Mouse (Mus musculus) lung, embryonic 14.5 days (tissue): ENCODE data around the gene Apoa4. TPM values are rescaled to one million over a fixed set of nuclear protein-coding genes. Genes with fewer than 3 reads are reported as not detected.
A peak's percentile ranks its signal among the peaks of the same experiment; 100 is the strongest.

Experiments
- ATAC-seq: fragments of 200-750 bp; cut with Nextera tagmentation; 2 replicates; pipeline ENCODE4 v1.8.0; 2017; ENCODE audit warnings: mild to moderate bottlenecking, moderate TSS enrichment, moderate library complexity; ENCODE audit not compliant: insufficient read depth
- DNase-seq: peaks from one replicate; pipeline ENCODE4 v3.0.0-alpha.2; 2015
- H3K27ac ChIP-seq: fragments of 300-500 bp; sonication (generic); 2 replicates; pipeline ENCODE4 v1.5.1; 2014; ENCODE audit warnings: low read depth, mild to moderate bottlenecking, moderate library complexity
- H3K27me3 ChIP-seq: fragments of 300-500 bp; sonication (generic); 2 replicates; pipeline ENCODE4 v1.6.1; 2014; ENCODE audit warnings: low read length, control low read depth; ENCODE audit not compliant: insufficient read depth
- H3K36me3 ChIP-seq: fragments of 300-500 bp; sonication (generic); 2 replicates; pipeline ENCODE4 v1.6.1; 2014; ENCODE audit warnings: control low read depth; ENCODE audit not compliant: insufficient read depth
- H3K4me1 ChIP-seq: fragments of 300-500 bp; sonication (generic); 2 replicates; pipeline ENCODE4 v1.6.1; 2014; ENCODE audit warnings: antibody characterized with exemption, control low read depth; ENCODE audit not compliant: insufficient read depth
- H3K4me2 ChIP-seq: fragments of 300-500 bp; sonication (generic); 2 replicates; pipeline ENCODE4 v1.6.1; 2014; ENCODE audit warnings: mild to moderate bottlenecking
- H3K4me3 ChIP-seq: fragments of 300-500 bp; sonication (generic); 2 replicates; pipeline ENCODE4 v1.5.1; 2014; ENCODE audit warnings: low read depth, low read length
- H3K9ac ChIP-seq: fragments of 300-500 bp; sonication (generic); 2 replicates; pipeline ENCODE4 v1.6.1; 2014
- H3K9me3 ChIP-seq: fragments of 300-500 bp; sonication (generic); 2 replicates; pipeline ENCODE4 v1.6.1; 2016; ENCODE audit warnings: low read depth, low read length, control low read depth
- CTCF ChIP-seq: IDR thresholded peaks from 2 replicates; pipeline ENCODE4 v1.5.1; 2016; ENCODE audit warnings: antibody characterized with exemption, low read depth
- WGBS: fragments of 180-500 bp; shearing (Covaris S2); extraction: QIAGEN DNeasy Blood & Tissue Kit; methylation state at CpG from one replicate; pipeline ENCODE4 v1.1.7; 2014; 5-methylcytosine and 5-hydroxymethylcytosine counted together
- polyA plus RNA-seq: library from polyadenylated mRNA; unstranded; fragments of >200 nt; fragmentation: Nextera tagmentation; extraction: Ambion mirVana; gene quantifications from 2 replicates; pipeline ENCODE4 v1.2.1, GENCODE M21; 2014

Apoa4 gene
- polyA plus RNA-seq: not detected in 2 replicates

DNA sequence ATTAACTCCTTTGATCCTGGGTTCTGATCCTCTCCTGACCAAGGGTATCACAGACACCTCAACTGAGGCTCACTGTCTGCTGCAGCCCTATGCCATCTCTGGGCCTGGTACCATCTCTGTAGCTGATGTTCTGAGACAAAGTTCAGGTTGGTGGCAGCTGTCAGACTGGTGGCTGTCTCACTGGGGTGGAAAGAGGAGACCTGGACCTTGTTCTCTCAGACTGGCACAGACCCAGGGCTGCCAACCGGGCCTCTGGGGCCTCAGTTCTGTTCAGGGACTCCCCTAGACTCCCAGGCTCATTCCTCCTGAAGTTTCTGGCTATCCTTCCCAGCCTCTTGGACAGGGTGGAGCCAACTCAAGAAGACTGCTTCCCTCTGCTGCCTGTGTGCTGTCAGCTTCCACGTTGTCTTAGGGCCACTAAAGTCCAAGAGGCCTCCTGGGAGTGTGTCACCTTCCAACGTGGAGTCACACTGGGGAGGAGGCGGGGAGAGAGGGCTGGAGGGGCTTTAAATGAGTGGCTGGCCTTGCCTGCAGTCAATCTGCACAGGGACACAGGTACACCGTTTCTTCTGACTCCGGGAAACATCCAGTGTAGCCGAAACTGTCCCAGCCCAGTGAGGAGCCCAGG, at the start of gene Apoa4:
Apoa4 (plus strand) TSS at position 171 of the 628 bp plus-strand sequence.
- 61% methylated on average over 7 of the region's 7 CpGs for WGBS
- ATAC-seq (no peak), DNase-seq (no peak)

DNA sequence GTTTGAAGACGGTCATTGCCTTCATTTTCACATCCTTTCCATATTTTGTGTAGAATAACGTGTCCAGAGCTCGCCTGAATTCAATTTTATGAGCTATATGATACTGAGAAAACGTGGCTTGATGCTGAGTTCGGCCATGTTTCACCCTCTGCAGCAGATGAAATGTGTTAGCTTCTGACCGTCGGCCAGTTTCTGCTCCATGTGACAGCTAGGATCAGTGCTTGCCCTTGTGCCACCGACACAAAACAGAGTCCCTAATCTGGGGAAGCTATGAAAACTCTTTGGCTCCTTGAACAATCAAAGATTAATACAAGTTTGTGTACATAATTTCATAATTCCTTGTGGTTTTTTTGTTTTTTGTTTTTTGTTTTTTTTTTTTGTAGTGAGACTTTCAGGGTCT, 49.3 kb upstream of the Apoa4 start:
- Histone ChIP-seq H3K9ac (no peak overlapping the region), H3K4me2 (no peak overlapping the region), H3K9me3 (no peaks in the 10 kb centered on the region), H3K27me3 (no peaks in the 10 kb centered on the region), H3K4me1 (no peaks in the 10 kb centered on the region), H3K27ac (no peak overlapping the region), H3K36me3 (peaks cover 20% of the 10 kb centered on the region), H3K4me3 (no peak overlapping the region)
- no peak for TF ChIP-seq CTCF
- 54% methylated on average over 8 of the region's 8 CpGs for WGBS
- no peak for ATAC-seq
- DNase-seq: peak; percentile 30

More for the DNA sequence above, at the start of gene Apoa4:
- H3K27me3 ChIP-seq: no peaks in the 10 kb centered on the region
- no peak within 1 kb of the TSS for H3K4me2 ChIP-seq
- no peak for TF ChIP-seq CTCF
- no peaks in the 10 kb centered on the region for H3K9me3 ChIP-seq
- no peak within 1 kb of the TSS for H3K4me3 ChIP-seq
- no peaks in the 10 kb centered on the region for H3K4me1 ChIP-seq
- no peak within 1 kb of the TSS for H3K27ac ChIP-seq
- H3K36me3 ChIP-seq: no peaks in the 10 kb centered on the region
- no peak within 1 kb of the TSS for H3K9ac ChIP-seq

DNA sequence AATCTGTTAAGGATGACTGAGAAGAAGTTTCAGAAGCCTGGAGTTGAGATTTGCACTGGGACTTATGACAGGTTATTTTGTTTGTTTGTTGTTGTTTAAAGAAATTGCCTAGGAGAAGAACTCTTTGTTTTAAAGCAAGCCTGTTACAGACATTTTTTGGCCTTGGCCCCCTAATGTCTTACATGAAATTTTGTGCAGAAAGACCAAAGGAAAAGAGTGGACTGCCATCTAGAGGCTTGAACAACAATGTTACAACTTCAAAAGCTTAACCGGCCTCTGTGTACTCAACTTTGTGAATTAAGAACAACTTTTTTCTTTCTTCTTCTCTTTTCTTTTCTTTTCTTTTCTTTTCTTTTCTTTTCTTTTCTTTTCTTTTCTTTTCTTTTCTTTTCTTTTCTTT, 48.9 kb upstream of the Apoa4 start:
- peak; percentile 69 for TF ChIP-seq CTCF
- H3K27me3 ChIP-seq: no peaks in the 10 kb centered on the region
- no peak overlapping the region for H3K4me2 ChIP-seq
- WGBS: 17% methylated on average over 1 of the region's 1 CpGs
- no peaks in the 10 kb centered on the region for H3K4me1 ChIP-seq
- no peak overlapping the region for H3K27ac ChIP-seq
- peaks cover 23% of the 10 kb centered on the region for H3K36me3 ChIP-seq
- peak; percentile 89 for DNase-seq
- no peak overlapping the region for H3K9ac ChIP-seq
- no peak for ATAC-seq
- no peaks in the 10 kb centered on the region for H3K9me3 ChIP-seq
- H3K4me3 ChIP-seq: no peak overlapping the region

DNA sequence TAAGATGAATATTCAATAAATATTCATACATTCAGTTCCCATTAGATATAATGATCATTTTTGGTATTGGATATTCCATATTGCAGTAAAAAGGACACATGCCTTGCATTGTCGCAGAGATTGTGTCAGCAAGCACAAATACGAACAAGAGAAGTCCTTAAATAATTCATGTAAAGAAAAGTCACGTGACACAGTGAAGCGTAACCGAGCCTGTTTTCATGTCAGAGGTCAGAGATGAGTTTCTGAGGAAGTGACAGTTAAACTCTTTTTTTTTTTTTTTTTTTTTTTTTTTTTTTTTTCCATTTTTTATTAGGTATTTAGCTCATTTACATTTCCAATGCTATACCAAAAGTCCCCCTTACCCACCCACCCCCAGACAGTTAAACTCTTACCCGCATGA, 47.9 kb upstream of the Apoa4 start:
- Histone ChIP-seq H3K4me1 (no peaks in the 10 kb centered on the region), H3K27me3 (no peaks in the 10 kb centered on the region), H3K27ac (no peak overlapping the region), H3K36me3 (peaks cover 32% of the 10 kb centered on the region), H3K4me3 (no peak overlapping the region), H3K9me3 (no peaks in the 10 kb centered on the region), H3K4me2 (no peak overlapping the region), H3K9ac (no peak overlapping the region)
- 84% methylated on average over 6 of the region's 6 CpGs for WGBS
- no peak for TF ChIP-seq CTCF
- no peak for ATAC-seq
- DNase-seq: no peak

DNA sequence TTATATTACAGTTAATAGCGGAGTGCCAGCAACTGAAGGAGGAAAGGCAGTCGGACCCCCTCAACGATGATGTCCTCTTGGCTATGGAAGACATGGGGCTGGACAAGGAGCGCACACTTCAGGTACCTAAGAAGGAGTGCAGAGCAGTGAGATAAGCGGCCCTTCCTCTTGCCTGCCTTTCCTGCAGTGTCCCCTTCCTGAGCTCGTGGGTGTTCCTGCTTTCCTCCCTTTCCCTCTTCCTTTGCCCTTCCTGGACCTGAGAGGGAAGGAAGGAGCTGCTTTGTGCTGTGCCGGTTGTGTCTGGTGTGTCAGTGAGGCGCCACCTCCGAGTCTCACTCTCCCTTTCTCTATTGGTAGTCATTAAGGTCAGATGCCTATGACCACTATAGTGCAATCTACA, 45.7 kb upstream of the Apoa4 start:
- DNase-seq (no peak), ATAC-seq (no peak)
- Histone ChIP-seq H3K9me3 (no peaks in the 10 kb centered on the region), H3K9ac (no peak overlapping the region), H3K27me3 (no peaks in the 10 kb centered on the region), H3K36me3 (peaks cover 52% of the 10 kb centered on the region), H3K27ac (no peak overlapping the region), H3K4me3 (no peak overlapping the region), H3K4me1 (no peaks in the 10 kb centered on the region), H3K4me2 (no peak overlapping the region)
- no peak for TF ChIP-seq CTCF
- 86% methylated on average over 9 of the region's 9 CpGs for WGBS

DNA sequence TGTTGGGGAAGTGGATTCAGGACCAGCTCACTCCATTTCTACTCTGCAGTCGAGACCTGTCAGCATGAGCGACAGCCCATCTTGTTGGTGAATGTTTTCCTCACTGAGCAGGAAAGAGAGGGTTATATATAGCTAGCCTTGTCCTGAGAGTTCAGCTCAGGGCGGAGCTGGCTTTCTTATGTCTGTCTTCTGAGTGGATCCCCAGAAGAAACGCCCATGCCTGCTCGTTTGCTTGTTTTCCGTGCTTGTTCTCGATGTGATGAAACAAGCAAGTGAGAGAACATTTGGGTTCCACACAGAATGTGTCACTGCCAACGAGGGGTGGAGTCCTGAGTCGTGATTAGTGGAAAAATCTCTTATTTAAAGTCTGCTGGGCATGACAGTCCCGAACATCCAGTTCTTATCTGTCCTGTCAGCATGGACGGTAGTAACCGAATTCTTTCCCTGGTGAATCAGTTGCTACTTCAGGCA, 43.8 kb upstream of the Apoa4 start:
- TF ChIP-seq CTCF: no peak
- H3K27me3 ChIP-seq: no peaks in the 10 kb centered on the region
- ATAC-seq (no peak), DNase-seq (no peak)
- peaks cover 66% of the 10 kb centered on the region for H3K36me3 ChIP-seq
- WGBS: 70% methylated on average over 12 of the region's 12 CpGs
- no peak overlapping the region for H3K9ac ChIP-seq
- no peak overlapping the region for H3K27ac ChIP-seq
- no peak overlapping the region for H3K4me3 ChIP-seq
- no peaks in the 10 kb centered on the region for H3K4me1 ChIP-seq
- H3K4me2 ChIP-seq: no peak overlapping the region
- H3K9me3 ChIP-seq: no peaks in the 10 kb centered on the region

DNA sequence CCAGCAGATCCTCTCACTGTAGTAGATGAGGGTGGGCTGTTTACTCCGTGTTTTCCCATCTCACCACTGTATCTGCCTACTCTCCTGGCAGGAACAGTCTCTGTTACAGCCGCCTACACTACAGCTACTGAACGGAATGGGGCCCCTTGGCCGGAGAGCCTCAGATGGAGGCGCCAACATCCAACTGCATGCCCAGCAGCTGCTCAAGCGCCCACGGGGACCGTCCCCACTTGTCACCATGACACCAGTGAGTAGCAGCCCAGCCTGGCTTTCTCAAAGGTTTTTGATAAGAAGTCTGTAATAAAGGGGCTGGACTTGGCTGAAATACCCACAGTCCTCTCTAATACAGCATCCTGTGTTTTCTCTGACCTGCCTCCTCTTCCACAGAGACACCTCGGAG, 42.0 kb upstream of the Apoa4 start:
- H3K36me3 ChIP-seq: peaks cover 75% of the 10 kb centered on the region

More for the DNA sequence above, 42.0 kb upstream of the Apoa4 start:
- no peak overlapping the region for H3K9ac ChIP-seq
- H3K4me3 ChIP-seq: no peak overlapping the region
- no peaks in the 10 kb centered on the region for H3K9me3 ChIP-seq
- TF ChIP-seq CTCF: no peak
- WGBS: 80% methylated on average over 9 of the region's 9 CpGs
- no peak overlapping the region for H3K27ac ChIP-seq
- H3K4me2 ChIP-seq: no peak overlapping the region
- H3K4me1 ChIP-seq: no peaks in the 10 kb centered on the region
- DNase-seq (no peak), ATAC-seq (no peak)
- H3K27me3 ChIP-seq: no peaks in the 10 kb centered on the region
